Mouse (Mus musculus) mouse embryonic stem cell (cell line): ENCODE results near the gene Ccdc51.

Experiments
- in situ Hi-C, 2 experiments: fragments of 300-500 bp; cut with MboI; formaldehyde crosslinking; loops; 1 replicate in 1 of 2; 3 replicates in 1 of 2; pipeline ENCODE4 v1.14.3; 2019 to 2020; ENCODE audit warnings: low sequenced_read_pairs in 2 of 2, low pct_unique_long_range_greater_than_20kb in 1 of 2, mixed read lengths in 1 of 2; ENCODE audit not compliant: unreplicated experiment in 1 of 2

Ccdc51 gene

DNA sequence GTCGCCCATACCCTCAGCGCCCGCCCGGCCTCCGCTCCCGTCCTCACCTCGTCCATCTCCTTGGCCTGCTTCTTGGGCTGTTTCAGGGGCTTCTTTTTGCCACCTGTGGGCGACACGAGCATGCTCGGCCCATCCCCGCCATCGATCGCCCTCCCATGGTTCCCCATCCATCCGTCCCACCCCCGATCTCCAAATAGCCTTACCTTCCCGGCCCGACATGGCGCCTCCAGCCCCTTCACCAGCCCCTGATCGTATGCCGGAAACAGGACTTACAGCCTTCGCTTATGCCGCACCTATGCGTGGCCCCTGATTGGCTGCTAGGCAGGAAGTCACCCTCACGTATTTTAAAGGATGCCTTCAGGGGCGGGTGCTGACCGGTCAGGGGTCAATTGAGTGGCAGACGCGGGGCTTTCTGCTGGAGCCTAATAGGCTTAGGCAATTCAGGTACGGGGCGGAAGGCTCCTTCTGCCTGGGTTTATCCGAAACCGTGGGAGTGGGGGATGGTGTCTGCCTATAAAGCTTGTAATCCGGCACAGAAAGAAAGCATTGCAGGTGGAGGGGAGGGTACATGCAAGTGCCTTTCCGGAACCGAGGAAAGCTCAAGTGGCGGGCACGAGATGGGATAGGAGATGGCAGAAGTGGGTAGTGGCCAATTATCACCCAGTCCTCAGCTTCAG is at the start of gene Ccdc51, which contains the start of gene Tma7:
Gene Ccdc51 (plus strand): TSS at position 370 of the 677 bp plus-strand sequence.
Gene Tma7 (minus strand): TSS at position 464 of the 677 bp plus-strand sequence.
- in situ Hi-C loops = no loop called here

DNA sequence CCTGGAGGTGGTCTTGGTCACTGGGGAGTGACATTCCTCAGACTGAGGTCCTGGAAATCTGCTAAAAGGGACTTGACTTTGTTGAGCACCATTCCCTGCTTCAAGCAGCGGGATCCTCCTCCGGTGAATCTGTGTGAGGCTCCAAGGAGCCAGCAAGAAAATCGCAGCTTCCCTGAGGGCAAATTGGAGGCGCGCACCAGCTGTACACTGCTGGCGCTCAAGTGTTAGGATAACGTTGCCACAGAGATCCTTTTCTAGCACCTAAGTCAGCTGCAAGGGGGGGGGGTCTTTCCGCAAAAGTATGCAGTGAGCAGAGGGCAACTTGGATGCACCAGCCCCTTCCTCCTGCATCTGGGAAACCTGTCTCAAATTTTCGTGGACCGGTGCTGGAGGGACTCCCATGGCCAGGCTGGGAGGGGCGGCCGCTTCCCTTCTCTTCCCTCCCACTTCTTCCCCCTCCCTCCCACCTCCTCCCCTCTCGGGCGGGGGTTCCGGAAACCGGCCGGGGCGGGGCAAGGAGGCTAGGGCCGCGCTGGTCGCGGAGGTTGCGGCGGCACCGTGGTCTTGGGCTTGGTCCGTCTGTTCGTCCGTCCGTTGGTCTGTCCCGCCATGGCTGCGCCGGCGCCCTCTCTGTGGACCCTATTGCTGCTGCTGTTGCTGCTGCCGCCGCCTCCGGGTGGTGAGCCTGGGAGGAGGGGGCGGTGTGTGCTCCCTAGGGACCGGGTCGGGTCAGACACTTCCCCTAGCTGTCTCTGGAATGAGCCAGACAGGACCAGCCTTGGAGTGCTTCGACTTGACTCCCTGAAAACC is 44.0 kb upstream of the Ccdc51 start, which contains the start of gene Shisa5:
Gene Shisa5 (plus strand): TSS at position 480 of the 810 bp plus-strand sequence.
- in situ Hi-C loops = no loop called here

DNA sequence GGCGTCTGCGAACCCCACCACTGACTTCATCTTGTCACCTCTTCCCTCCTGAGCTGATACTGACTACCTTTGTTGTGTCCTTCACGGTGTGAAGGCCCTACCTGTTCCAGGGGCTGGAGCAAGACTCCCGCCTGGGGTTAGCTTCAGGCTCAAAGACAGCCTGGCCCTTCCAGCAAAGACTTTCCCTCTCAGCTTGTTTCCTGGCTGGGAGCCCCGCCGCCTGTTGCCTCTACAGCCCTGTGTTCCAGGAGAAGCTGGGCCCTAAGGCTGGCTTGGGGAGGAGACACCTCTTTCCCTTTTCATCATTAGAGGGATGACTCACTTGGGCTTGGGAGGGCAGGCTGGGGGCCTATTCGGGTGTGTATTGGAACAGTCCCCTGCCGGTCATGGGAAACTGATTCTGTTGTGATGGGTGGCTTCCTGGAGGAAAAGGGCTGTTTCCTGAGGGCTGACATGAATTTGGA is 43.4 kb upstream of the Ccdc51 start:
- in situ Hi-C loops = no loop called here

DNA sequence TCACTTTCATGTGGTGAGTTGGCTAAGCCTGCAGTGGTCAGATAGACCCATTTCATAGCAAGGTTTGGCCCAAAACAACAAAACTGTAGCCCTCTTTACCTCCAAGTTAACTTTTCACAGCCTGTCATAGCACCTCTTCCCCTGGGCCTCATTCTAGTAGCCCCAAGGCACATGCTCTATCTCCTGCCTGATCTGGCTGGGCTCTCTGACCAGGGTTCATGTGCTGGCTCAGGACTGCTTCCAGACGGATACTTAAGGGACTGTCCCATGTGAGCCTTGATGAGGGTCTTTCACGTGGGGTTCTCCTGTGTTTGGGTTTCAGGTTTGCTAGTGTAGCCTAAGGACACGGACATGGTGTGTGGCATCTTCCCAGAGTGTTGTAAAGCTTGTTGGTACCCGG is 42.6 kb upstream of the Ccdc51 start:
- in situ Hi-C loops = no loop called here

DNA sequence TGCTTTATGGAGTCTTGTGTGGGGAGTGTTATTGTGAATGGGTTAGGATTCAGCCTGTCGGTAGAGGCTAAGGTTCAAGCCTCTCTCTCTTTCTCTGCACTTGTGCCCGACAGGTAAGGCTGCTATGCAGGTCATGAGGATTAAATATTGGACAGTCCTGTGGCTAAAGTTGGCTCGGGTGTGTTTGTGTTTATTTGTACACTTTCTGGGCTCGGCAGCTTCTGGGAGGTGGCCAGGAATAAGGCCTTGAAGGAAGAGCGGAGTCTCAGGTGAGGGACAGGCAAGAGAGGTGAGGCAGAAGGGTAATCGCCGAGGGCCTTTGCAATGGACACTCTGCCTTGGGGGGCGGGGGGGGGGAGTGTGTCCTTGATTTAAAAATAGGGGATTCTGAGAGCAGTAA is 42.1 kb upstream of the Ccdc51 start:
- in situ Hi-C loops = no loop called here

DNA sequence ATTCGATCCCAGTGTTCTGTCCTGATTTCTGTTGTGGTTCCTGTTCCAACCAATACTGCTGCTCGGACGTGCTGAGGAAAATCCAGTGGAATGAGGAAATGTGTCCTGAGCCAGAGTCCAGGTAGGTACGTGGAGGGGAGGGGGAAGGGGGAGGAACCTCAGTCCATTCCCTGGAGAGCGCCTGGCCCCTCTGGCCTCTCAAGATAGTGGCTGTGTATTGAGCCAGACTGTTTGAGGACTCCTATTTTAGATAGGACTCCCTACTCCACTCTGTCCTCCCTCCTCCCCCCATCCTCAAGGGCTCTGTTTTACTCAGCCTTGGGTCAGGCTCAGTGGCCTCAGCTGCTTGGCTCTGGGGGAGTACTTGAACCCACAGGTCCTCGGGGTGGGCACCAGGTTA is 41.4 kb upstream of the Ccdc51 start:
- in situ Hi-C loops = no loop called here

DNA sequence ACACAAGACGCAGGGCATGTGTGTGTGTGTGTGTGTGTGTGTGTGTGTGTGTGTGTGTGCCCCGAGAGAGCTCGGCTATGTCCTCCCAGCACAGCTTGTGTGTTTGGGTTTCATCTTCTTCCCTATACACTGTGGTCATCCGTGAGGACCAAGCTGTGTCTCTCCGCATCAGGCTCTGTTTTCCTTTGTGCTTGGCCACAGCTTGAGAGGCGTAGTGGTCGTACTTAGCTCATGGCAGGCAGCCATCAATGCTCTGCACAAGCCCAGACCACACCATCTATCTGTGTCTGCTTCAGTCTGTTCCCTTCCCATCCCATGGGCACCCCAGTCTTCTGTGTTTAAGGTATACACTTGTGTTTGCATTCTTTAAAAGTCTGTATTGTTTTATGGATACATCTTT is 40.9 kb upstream of the Ccdc51 start:
- in situ Hi-C loops = no loop called here

DNA sequence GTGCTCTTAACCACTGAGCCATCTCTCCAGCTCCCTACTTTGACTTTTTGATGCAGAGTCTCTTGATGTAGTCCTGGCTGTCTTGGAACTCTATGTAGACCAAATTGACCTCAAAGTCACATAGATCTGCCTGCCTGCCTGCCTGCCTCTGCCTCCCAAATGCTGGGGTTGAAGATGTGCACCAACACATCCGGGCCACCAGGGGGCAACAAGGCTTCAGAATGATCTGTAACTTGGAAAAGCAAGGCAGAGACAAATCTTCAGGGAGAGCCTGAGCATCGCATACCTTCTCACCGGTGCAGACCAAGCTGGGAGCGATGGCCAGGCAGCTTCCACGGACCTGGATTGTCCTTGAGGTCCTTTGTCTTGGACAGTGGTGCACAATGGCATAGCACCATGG is 36.0 kb upstream of the Ccdc51 start:
- in situ Hi-C loops = loop anchor here in 1 of 2 experiments (5.0 kb wide), 1 partner anchor 34 kb away; no protein-coding TSS in a partner anchor

DNA sequence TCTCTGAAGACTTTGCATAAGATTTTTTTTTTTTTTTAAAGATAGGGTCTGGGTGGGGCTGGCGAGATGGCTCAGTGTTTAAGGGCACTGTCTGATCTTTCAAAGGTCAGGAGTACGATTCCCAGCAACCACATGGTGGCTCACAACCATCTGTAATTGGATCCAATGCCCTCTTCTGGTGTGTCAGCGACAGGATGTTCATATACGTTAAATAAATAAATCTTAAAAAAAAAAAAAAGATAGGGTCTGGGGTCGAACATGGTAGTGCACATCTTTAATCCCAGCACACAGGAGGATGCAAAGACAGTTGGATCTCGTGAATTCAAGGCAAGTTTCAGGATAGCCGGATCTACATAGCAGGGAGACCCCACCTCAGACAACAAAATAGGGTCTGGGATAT is 33.0 kb upstream of the Ccdc51 start:
- in situ Hi-C loops = loop anchor here in 1 of 2 experiments (5.0 kb wide), 1 partner anchor 37 kb away; no protein-coding TSS in a partner anchor

DNA sequence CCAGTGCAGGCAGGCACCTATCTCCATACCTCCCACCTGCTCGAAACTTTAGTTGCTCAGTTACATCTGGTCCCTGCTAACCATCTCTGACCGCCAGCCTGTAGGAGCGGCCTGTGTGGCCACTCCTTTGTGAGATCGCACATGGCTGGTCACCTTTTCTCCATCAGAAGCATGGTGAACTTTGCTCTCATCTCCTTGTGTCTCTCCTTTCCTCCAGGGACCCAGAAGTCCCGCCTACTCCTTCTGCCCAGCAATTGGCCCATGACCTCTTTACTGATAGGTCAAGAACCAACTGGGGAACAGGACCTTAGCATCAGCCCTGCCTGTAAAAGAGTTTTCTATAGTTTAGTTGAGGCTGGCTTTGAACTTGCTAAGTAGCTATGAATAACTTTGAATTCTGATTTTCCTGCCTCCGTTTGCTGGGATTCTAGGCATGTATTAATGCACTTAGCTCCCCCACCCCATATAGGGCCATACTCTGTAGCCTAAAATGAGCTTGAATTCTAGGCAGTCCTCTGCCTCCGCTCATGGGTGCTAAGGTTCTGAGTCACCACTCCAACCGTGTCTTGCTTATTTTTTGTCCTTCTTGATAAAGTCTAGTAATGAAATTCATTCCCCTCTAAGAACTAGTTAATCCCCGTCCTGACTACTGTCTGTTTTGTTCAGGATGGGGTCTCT is 32.2 kb upstream of the Ccdc51 start:
- in situ Hi-C loops = loop anchor here (5.0 to 10.0 kb wide), 2 partner anchors 38 to 45 kb away; no protein-coding TSS in a partner anchor

DNA sequence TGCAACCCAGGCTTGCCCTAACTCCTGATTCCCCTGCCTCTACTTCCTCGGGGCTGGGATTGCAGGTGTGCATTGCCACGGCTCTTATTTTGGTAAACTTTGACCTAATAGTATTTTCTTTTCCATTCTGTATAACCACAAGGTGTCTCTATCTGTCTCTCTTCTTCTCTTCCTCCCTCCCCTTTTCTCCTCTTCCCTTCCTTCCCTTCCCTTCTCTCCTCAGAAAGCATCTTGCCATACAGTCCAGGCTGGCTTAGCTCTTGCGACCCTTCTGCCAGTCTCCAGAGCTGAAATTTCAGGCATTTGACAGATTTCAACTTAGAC is 31.7 kb upstream of the Ccdc51 start:
- in situ Hi-C loops = loop anchor here in 1 of 2 experiments (10.0 kb wide), 1 partner anchor 46 kb away; no protein-coding TSS in a partner anchor

DNA sequence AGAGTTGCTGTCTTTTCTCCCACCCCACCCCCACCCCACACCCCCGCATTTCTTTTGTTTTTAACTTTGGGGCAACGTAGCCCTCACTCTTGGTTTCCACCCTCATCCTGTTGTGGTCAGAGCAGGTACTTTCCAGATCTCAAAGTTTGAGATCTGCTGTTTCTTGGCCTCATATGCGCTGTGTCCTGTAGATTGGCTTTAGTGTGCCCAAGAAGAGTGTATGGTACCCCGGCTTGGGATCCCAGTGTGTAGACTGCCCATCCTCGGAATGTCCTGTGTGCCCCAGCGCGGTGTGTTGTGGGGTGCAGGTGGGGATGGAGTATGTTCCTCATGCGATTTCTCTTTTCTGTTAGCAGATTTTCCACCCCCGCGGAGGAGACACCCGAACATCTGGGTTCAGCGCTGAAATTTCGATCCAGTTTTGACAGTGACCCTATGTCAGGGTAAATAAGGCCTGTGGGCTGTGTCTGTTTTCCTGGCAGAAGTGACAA is 31.2 kb upstream of the Ccdc51 start:
- in situ Hi-C loops = loop anchor here in 1 of 2 experiments (10.0 kb wide), 1 partner anchor 46 kb away; no protein-coding TSS in a partner anchor

DNA sequence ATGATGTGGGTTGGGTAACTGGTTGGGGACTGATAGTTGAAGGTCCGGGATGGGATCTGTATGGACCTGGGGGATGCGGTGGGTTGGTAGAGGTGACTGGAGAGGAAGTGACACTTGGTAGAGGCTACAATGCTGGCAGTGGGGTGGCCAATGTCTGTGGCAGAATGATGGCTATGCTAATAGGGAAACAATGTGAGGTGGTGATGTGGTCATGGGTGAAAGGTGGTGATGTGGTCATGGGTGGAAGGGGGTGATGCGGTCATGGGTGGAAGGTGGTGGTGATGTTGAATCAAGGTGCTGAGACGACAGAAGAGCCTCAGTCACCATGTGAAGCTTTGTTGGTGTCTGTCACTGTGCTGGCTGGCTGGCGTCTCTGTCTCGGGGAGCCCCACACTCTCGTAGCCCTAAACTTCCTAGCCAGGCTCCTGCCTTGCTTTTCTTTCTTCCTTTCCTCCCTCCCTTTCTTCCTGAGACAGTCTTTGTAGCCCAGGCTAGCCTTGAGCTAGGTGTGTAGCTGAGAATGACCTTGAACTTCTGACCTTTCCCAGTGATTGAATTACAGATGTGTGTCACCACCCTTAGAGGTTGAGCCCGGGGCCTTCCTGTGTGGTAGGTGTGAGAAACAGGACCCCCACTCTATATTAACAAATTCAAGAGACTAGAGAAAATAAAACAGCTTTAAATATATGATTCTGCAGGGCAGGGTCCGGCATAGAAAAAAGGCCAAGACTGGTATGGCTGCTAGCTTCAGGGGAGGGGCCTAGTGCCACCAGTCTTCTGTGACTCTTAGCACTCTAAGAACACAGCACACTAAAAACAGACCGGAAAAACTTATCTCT is 30.4 kb upstream of the Ccdc51 start:
- in situ Hi-C loops = loop anchor here in 1 of 2 experiments (10.0 kb wide), 1 partner anchor 47 kb away; no protein-coding TSS in a partner anchor

DNA sequence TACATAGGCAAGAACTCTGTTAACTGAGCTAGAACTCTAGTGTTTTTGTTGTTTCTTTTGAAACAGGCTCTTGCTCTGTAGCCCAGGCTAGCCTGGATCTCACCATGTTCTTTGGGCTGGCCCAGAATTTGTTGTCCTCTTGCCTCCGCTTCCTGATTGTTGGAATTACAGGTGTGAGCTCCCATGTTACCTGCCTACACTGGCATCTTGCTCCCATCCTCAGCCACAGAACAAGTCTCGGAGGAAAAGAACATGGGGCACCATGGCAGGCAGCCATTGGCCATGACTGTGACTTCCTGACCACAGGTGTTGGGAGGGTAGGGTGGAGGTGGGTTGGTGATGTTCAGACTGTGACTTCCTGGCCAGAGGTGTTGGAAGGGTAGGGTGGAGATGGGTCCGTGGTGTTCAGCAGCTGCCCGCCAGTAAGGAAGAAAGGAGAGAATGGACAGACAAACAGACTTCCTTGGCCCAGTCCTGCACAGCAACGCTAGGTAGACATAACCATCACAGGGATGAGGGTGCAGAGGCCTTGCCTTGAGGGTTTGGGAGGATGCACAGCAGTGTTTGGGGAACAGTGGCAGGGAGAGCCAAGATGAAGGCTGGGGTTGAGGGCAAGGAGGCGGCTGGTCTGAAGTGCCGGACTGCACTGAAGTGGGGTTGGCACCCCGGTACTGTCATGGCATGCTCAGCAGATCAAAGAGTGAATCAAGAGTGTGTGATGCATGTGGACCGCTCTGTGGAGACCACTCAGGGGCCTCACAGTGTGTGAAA is 29.6 kb upstream of the Ccdc51 start:
- in situ Hi-C loops = loop anchor here in 1 of 2 experiments (10.0 kb wide), 1 partner anchor 48 kb away; no protein-coding TSS in a partner anchor

DNA sequence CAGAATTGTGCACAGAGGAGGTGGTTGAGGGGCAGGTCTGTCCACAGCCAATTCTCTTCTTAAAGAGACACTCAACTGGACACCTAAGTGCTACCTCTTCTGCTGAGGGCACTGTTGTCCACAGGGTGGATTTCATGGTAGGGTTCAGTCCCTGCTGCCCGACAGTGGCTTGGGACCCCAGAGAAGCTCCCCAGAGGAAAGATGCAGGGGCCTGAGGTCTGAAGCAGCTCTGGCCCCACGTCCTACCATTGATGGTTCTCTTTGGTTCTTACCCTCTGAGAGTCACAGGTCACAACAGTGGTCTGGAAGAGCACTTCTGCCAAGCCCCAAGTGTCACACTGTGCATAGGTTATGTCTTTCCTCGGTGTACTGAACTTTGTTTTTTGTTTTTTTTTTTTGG is 28.9 kb upstream of the Ccdc51 start:
- in situ Hi-C loops = loop anchor here in 1 of 2 experiments (10.0 kb wide), 1 partner anchor 49 kb away; no protein-coding TSS in a partner anchor

DNA sequence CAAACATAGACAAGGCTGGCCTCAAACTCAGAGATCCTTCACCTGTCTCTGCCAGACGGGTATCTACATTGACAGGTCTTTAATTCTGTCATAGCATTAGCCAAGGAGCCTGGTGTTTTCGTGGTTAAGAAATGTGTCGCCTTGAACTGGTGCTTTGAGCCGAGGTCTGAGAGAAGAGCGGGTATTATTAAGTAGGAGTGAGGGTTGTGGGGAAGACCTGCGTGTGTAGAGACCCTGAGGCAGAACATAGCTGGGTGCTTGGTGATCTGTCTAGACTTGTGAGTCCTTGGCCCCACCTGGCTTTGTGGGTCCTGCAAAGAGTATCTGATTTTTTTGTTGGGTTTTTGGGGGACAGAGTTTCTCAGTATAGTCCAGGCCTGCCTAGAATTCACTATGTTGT is 28.4 kb upstream of the Ccdc51 start:
- in situ Hi-C loops = loop anchor here in 1 of 2 experiments (10.0 kb wide), 1 partner anchor 49 kb away; no protein-coding TSS in a partner anchor

DNA sequence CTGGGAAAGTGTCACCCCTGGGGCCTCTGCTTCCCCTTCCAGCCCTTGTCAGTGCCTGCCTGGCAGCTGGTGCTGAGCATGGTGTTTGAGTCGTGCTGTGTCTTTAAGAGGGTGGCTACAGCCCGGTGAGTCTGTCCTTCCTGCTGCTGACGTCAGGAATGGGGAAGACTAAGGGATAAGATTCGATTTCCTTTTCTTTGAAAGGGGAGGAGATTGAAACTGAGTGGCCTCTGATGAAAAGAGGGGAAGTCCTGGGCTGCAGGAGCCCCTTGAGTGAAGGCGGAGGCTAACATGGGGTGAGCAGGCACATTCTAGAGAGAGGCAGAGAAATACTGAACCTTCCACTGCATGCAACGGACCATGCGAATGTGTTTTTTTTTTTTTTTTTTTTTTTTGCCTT is 27.6 kb upstream of the Ccdc51 start:
- in situ Hi-C loops = loop anchor here in 1 of 2 experiments (10.0 kb wide), 1 partner anchor 50 kb away; no protein-coding TSS in a partner anchor
